Mouse (Mus musculus) liver, adult 2 months (tissue): Measurements from ENCODE around the gene Synpo2l.

ENCODE experiments used
- CTCF ChIP-seq: fragments of 200-500 bp; IDR thresholded peaks from 2 replicates; pipeline ENCODE4 v1.5.1; 2011; ENCODE audit warnings: low read depth, low read length, control low read depth
- POLR2A ChIP-seq: fragments of 200-500 bp; IDR thresholded peaks from 2 replicates; pipeline ENCODE4 v1.6.1; 2011; ENCODE audit warnings: low read length, control low read depth; ENCODE audit not compliant: insufficient read depth; ENCODE audit errors: extremely low read depth

GRCm38 (mm10) chr14:20622412-20622811 is 45.7 kb downstream of the Synpo2l start:
- TF ChIP-seq POLR2A = no peak
- TF ChIP-seq CTCF = no peak
